Mouse (Mus musculus) bone marrow macrophage, adult 2 months (primary cell): ENCODE data around the gene Tppp2. TPM values are rescaled to one million over a fixed set of nuclear protein-coding genes. Genes with fewer than 3 reads are reported as not detected.

Experiments used
- H3K27ac ChIP-seq: 2 replicates; pipeline ENCODE4 v1.5.1; 2012; ENCODE audit warnings: low read depth, low read length; ENCODE audit not compliant: insufficient read depth
- H3K4me1 ChIP-seq: 2 replicates; pipeline ENCODE4 v1.6.1; 2012; ENCODE audit warnings: low read length; ENCODE audit not compliant: control insufficient read depth, insufficient read depth
- H3K4me3 ChIP-seq: 2 replicates; pipeline ENCODE4 v1.5.1; 2012; ENCODE audit warnings: mild to moderate bottlenecking, low read length, moderate library complexity; ENCODE audit not compliant: insufficient read depth
- CTCF ChIP-seq: IDR thresholded peaks from 2 replicates; pipeline ENCODE4 v1.5.1; 2012; ENCODE audit warnings: low read depth, mild to moderate bottlenecking, low read length, moderate library complexity
- POLR2A ChIP-seq: IDR thresholded peaks from 2 replicates; pipeline ENCODE4 v1.6.1; 2012; ENCODE audit warnings: mild to moderate bottlenecking, low read depth, low read length, borderline replicate concordance
- polyA plus RNA-seq: library from polyadenylated mRNA; stranded (reverse); fragments of >200 nt; gene quantifications from 2 replicates; pipeline ENCODE4 v1.2.4, GENCODE M21; 2012; ENCODE audit not compliant: missing spikeins, insufficient read depth, insufficient read length

Gene Tppp2
- polyA plus RNA-seq, 1 experiment: not detected

DNA sequence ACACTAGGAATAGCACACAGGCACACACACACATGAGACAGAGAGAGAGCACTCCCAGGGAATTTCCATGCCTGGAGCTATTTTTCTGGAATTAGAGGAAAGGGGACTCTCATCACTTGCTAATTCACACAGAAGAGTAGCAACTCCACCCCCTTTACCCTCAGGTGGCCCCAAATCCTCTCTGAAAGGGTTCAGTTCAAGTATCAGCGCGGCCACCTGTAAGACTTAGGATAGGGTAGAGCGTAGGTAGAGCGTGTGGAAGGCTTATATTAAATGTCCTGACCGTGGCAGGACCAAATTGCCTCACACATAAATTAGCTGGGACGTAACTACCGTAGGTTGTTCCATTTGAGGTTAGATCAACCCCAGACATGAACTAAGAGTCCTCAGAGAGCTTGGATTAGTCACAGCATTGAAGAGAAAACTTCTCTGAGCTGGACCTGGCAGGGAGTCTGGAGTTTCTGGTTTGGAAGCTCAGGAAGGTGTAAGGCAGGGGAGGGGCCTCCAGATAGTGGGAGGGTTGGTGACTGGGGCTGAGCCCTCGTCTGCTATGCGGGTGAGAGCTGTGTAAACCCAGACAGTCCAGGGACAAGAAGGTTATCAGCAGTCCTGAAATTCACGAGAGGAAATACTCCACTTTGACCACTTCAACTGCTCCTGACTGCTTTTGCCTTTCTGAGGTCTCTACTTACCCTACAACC, 25.0 kb upstream of the Tppp2 start:
- H3K4me3 ChIP-seq: no peak overlapping the region
- peaks cover 39% of the 10 kb centered on the region for H3K4me1 ChIP-seq
- no peak overlapping the region for H3K27ac ChIP-seq
- TF ChIP-seq CTCF: no peak
- TF ChIP-seq POLR2A: no peak

DNA sequence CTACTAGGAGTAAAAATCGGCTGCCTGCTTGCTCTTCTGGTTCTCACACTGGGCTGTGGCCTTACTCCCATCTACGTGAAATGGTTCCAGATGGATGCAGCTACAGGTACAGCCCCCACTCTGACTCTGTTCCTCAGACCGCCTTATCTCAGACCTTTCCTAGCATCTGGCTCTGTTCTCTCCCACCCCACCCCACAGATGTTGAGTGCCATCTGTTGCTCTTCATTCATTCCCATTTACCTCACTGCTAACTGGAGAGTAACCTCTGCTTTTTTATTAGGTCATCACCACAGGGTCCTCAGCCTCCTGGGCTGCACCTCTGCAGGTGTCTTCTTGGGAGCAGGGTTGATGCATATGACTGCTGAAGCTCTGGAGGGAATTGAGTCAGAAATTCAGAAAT, 24.4 kb upstream of the Tppp2 start:
- TF ChIP-seq CTCF (no peak), POLR2A (no peak)

DNA sequence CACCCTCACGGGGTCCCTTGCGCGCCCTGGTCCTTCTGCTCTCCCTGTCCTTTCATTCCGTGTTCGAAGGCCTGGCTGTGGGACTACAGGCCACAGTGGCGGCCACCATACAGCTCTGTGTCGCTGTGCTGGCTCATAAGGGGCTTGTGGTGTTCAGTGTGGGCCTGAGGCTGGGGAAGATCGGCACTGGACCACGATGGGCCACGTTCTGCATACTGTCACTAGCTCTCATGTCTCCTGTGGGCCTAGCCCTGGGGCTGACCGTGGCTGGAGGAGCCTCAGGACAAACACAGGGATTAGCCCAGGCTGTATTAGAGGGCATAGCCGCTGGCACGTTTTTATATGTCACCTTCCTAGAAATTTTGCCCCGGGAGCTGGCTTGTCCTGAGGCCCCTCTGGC, 23.2 kb upstream of the Tppp2 start:
- Histone ChIP-seq H3K4me3 (no peak overlapping the region), H3K27ac (no peak overlapping the region), H3K4me1 (peaks cover 39% of the 10 kb centered on the region)
- TF ChIP-seq CTCF: no peak

More for the DNA sequence above, 24.4 kb upstream of the Tppp2 start:
- H3K27ac ChIP-seq: peak overlapping the region; percentile 71
- H3K4me1 ChIP-seq: peaks cover 39% of the 10 kb centered on the region
- H3K4me3 ChIP-seq: no peak overlapping the region

DNA sequence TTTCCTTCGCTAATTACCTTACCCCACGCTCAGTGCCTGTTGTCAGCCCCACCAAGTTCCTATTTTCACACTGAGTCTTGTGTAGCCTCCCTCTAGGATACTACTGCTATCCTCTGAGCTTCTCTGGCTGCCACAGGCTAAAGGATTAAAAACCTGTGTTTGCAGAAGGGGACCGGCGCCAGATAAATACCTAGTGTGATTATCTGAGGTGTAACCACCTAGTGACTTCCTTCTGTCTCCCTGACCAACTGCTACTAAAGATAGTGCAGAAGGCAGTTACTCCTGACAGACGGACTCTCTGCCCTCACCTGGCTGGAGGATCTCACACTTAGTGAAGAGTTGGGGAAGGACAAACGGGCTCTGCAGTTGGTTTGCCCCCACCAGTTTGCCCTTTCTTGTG, 22.2 kb upstream of the Tppp2 start:
- Histone ChIP-seq H3K4me3 (no peak overlapping the region), H3K27ac (no peak overlapping the region), H3K4me1 (peaks cover 39% of the 10 kb centered on the region)
- no peak for TF ChIP-seq POLR2A
- TF ChIP-seq CTCF: no peak

DNA sequence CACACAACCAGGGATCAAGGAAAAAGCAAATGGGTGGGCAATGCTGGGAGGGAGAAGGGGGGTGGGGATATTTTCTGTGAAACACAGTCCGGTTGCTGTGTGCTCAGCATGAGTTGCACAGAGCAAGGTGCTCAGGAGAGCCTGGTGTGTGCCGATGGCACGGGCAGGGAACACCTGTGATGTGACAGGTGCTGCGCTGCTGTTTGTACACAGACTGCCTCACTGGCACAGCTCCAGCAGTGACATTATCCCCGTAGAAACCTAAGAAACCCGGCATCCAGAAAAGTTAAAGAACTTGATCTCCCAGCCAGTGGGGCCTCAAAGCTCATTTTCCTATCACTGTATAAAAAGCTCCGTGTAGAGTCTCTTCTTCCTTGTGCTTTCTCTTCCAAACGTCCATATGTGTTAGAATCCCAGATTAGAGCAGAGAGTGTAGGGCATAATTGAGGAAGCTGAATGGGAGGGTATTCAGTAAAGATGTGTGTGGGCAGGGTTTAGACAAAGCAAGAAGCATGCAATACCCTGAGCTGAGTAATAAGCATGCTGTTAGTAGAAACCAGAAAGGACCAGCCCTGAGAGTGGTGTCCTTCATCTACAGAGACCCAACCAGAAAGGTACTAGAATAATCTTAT, 21.6 kb upstream of the Tppp2 start:
- H3K4me1 ChIP-seq: peaks cover 39% of the 10 kb centered on the region
- H3K27ac ChIP-seq: no peak overlapping the region
- no peak overlapping the region for H3K4me3 ChIP-seq
- TF ChIP-seq POLR2A: no peak
- TF ChIP-seq CTCF: no peak

DNA sequence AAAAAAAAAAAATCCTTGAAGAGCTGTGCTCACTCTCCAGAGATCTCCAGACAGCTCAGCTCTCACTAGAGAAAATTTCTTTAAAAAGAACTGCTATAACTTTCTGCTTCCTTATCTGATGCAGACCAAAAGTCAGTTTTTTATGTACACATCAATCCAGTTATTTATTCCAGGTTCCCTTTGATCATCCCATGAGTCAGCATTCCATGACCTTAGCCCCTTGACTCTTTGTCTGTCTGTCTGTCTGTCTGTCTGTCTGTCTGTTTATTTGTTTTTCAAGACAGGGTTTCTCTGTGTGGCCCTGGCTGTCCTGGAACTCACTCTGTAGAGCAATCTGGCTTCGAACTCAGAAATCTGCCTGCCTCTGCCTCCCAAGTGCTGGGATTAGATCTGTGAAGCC, 18.9 kb upstream of the Tppp2 start:
- Histone ChIP-seq H3K27ac (no peak overlapping the region), H3K4me1 (peaks cover 25% of the 10 kb centered on the region), H3K4me3 (no peak overlapping the region)
- TF ChIP-seq CTCF (no peak), POLR2A (no peak)

DNA sequence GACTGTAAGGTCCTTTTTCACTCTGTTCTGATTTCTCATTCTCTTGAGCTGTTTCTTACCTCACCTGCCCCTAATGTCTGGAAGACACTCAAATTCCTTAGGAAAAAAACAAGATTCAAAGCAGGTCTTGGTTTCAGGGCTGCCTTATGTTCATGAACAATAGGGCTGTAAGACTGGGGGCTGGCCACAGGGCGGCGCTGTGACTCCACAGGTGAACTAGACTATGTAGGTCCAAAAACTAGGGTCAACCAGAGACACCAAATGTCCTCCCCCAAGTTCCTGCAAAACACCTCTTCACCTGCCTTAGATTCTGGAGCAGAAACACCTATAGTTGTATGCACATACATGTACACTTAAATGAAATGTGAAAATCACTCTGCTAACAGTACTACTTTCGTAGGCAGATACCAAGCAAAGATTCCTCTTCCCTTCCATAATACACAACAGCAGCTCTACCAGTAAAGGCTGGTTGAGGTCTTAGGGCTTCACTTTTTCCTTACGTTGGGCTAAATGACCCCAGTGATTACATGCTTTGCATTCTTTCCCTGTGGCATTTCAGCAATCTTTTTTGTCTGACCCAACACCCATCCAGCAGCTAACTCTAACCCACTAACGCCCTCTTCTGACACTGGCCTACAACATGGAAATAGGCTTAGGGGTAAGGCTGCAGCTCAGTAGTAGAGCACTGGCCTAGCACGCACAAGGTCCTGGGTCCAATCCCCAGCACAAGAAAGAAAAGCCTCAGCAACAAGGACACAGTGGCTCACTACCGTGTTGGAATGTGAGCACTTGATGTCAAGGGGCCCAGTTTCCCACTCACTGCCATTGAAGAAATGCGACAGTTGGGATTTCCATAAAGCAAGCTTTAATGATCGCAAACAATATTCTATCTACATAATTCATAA, 15.2 kb upstream of the Tppp2 start:
- Histone ChIP-seq H3K4me3 (no peak overlapping the region), H3K27ac (no peak overlapping the region), H3K4me1 (peaks cover 9% of the 10 kb centered on the region)
- TF ChIP-seq CTCF: peak; percentile 95
- TF ChIP-seq POLR2A: no peak

DNA sequence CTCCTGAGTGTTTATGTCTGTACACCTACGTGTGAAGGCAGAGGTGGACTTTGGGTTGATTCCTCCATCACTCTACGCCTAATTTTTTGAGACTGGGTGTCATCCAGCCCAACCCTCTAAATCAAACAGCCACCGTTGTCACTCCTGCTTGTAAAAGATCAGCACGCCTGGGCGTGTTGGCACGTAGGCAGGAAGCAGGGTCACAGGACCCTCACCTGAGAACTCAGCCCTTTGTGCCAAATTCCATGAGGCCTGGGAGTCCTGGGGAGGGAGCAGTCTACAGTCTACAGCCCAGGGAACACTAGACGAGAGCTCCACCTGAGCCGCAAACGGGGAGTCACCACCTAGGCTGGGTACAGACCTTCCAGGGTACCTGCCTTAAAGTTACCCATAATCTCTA, 14.4 kb upstream of the Tppp2 start:
- TF ChIP-seq POLR2A: no peak
- H3K4me3 ChIP-seq: no peak overlapping the region
- peaks cover 9% of the 10 kb centered on the region for H3K4me1 ChIP-seq
- no peak overlapping the region for H3K27ac ChIP-seq

DNA sequence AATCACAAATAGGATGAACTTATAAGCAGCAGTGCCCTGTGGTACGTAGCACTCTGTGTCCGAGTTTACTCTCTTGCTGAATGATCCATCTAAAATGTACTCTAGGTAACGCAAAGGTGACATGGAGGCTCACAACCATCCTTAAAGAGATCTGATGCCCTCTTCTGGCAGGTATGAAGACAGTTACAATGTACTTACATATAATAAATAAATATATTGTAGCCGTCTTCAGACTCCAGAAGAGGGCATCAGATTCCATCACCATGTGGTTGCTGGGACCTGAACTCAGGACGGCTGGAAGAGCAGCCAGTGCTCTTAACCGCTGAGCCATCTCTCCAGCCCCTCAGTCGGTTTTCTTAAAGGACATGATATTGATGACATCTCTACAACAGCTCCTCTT, 13.5 kb upstream of the Tppp2 start:
- H3K4me3 ChIP-seq: no peak overlapping the region
- no peak overlapping the region for H3K27ac ChIP-seq
- TF ChIP-seq CTCF (no peak), POLR2A (no peak)
- H3K4me1 ChIP-seq: peaks cover 9% of the 10 kb centered on the region

DNA sequence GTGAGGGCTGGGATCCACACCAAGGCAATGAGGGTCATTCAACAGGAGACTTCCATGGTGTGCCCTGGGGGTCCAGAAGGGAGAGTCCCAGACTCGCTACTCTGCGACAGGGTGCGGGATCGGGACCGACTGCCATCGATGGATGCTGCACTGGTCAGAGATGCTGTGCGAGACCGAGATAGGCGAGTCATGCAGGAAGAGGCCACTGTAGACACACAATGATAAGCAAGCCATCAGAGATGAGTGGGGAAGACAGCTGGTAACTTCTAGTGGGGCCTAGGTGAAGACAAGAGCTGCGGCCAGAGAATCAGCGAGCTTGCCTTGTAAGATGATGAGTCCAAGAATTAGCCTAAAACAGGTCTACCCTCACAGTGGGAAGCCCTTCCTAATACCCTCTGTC, 12.1 kb upstream of the Tppp2 start:
- TF ChIP-seq POLR2A: no peak
- TF ChIP-seq CTCF: no peak
- Histone ChIP-seq H3K4me3 (no peak overlapping the region), H3K27ac (no peak overlapping the region), H3K4me1 (peaks cover 11% of the 10 kb centered on the region)
